Mouse (Mus musculus): ENCODE data around the gene Oma1.

- no peak for TF ChIP-seq EP300 (IDR thresholded peaks at IDR 0.05; ENCODE audit: low read depth)
- no peak for TF ChIP-seq CTCF (IDR thresholded peaks at IDR 0.05; ENCODE audit: low read depth)
Measured at GRCm38 (mm10) chr4:103269336-103269735, 44.3 kb upstream of the Oma1 start.

Data from heart, postnatal 0 days (tissue).